Mouse (Mus musculus) bone marrow, adult 2 months (tissue): ENCODE results near the gene Gtf3c2. TPM values are rescaled to one million over a fixed set of nuclear protein-coding genes. Genes with fewer than 3 reads are reported as not detected.
A peak's percentile ranks its signal among the peaks of the same experiment; 100 is the strongest.

ENCODE experiments used
- H3K27ac ChIP-seq: fragments of 200-500 bp; 2 replicates; pipeline ENCODE4 v1.5.1; 2012; ENCODE audit warnings: low read depth, mild to moderate bottlenecking, control low read depth, inconsistent platforms, low read length; ENCODE audit not compliant: control insufficient read depth, poor library complexity, insufficient read depth
- H3K4me1 ChIP-seq: fragments of 200-500 bp; 2 replicates; pipeline ENCODE4 v1.6.1; 2011; ENCODE audit warnings: low read length; ENCODE audit not compliant: control insufficient read depth, insufficient read depth
- H3K4me3 ChIP-seq: fragments of 200-500 bp; replicated peaks from 2 replicates; pipeline ENCODE3; 2011; ENCODE audit warnings: mild to moderate bottlenecking, low read depth, low read length, control low read depth; ENCODE audit not compliant: control insufficient read depth
- CTCF ChIP-seq: fragments of 200-500 bp; IDR thresholded peaks from 2 replicates; pipeline ENCODE4 v1.5.1; 2011; ENCODE audit warnings: low read length, control low read depth; ENCODE audit not compliant: control insufficient read depth, insufficient read depth
- POLR2A ChIP-seq: fragments of 200-500 bp; IDR thresholded peaks from 2 replicates; pipeline ENCODE4 v1.6.1; 2011; ENCODE audit warnings: low read depth, mild to moderate bottlenecking, control low read depth, low read length, borderline replicate concordance; ENCODE audit not compliant: control insufficient read depth
- WGBS: fragments of 180-500 bp; shearing (Covaris S2); methylation state at CpG from one replicate; pipeline ENCODE4 v1.1.7; 2018; 5-methylcytosine and 5-hydroxymethylcytosine counted together
- polyA plus RNA-seq: library from polyadenylated mRNA; stranded (reverse); fragments of >200 nt; gene quantifications from 2 replicates; pipeline ENCODE4 v1.2.4, GENCODE M21; 2011; ENCODE audit warnings: low replicate concordance; ENCODE audit not compliant: missing spikeins, insufficient read depth, insufficient read length

Gene Gtf3c2
- polyA plus RNA-seq, 1 experiment = 67.3 TPM

DNA sequence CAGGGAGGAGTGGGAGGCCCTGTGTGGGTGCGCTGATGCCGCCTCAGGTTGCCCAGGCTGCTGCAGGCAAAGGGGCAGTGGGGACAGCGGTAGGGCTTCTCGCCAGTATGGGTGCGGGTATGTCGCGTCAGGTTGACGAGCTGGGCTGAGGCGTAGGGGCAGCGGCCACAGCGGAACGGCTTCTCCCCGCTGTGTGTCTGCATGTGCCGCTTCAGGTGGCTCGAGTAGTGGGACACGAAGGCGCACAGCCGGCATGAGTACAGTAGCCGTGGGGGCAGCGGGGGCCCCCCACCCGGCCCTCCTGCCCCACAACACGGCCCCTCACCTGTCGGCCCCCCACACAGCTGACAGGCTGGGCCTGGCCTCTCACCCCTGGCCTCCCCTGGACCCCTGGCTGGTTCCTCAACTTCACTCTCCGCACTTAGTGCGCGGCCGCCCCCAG is 20.4 kb upstream of the Gtf3c2 start:
- TF ChIP-seq POLR2A = peak; percentile 54; the same call in 1 of the 2 replicates
- TF ChIP-seq CTCF = no peak
- H3K4me1 ChIP-seq = no peaks in the 10 kb centered on the region
- no peak overlapping the region for H3K4me3 ChIP-seq
- no peak overlapping the region for H3K27ac ChIP-seq
- WGBS = 90% methylated on average over 27 of the region's 27 CpGs

DNA sequence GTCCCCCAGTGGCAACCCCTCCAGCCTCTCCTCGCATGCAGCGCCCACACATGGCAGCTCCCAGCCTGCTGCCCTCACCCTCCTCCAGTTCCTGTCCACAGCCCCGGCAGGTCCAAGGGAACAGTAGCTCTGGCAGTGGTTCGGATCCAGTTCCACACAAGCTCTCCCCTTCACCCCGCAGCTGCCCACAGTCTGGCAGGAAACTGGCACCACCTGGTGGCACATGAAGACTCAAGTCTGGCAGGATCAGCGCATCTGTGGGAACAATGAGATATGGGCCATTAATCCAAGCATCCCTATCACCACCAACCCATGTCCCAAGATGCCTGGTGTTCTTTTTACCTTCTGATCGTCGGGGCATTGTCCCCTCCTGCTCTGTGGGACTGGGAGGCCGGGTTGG is 19.9 kb upstream of the Gtf3c2 start:
- no peaks in the 10 kb centered on the region for H3K4me1 ChIP-seq
- 78% methylated on average over 9 of the region's 9 CpGs for WGBS
- no peak overlapping the region for H3K4me3 ChIP-seq
- TF ChIP-seq CTCF (no peak), POLR2A (no peak)
- no peak overlapping the region for H3K27ac ChIP-seq

- Histone ChIP-seq H3K4me1 (no peaks in the 10 kb centered on the region), H3K27ac (no peak overlapping the region)
- 91% methylated on average over 19 of the region's 19 CpGs for WGBS
Measured at GRCm38 (mm10) chr5:31199321-31199892, 19.5 kb upstream of the Gtf3c2 start.

GRCm38 (mm10) chr5:31198616-31199320 is 18.8 kb upstream of the Gtf3c2 start:
- H3K27ac ChIP-seq = no peak overlapping the region
- 79% methylated on average over 5 of the region's 5 CpGs for WGBS

More at GRCm38 (mm10) chr5:31199321-31199892, 19.5 kb upstream of the Gtf3c2 start:
- H3K4me3 ChIP-seq = no peak overlapping the region
- TF ChIP-seq CTCF = no peak
- TF ChIP-seq POLR2A = no peak; the same call in 1 of the 2 replicates

GRCm38 (mm10) chr5:31198170-31198569 is 18.2 kb upstream of the Gtf3c2 start:
- H3K4me1 ChIP-seq = no peaks in the 10 kb centered on the region
- 78% methylated on average over 9 of the region's 9 CpGs for WGBS
- TF ChIP-seq POLR2A (no peak), CTCF (no peak)
- no peak overlapping the region for H3K27ac ChIP-seq
- no peak overlapping the region for H3K4me3 ChIP-seq

More at GRCm38 (mm10) chr5:31198616-31199320, 18.8 kb upstream of the Gtf3c2 start:
- Histone ChIP-seq H3K4me1 (no peaks in the 10 kb centered on the region), H3K4me3 (no peak overlapping the region)
- TF ChIP-seq CTCF = no peak
- no peak for TF ChIP-seq POLR2A

DNA sequence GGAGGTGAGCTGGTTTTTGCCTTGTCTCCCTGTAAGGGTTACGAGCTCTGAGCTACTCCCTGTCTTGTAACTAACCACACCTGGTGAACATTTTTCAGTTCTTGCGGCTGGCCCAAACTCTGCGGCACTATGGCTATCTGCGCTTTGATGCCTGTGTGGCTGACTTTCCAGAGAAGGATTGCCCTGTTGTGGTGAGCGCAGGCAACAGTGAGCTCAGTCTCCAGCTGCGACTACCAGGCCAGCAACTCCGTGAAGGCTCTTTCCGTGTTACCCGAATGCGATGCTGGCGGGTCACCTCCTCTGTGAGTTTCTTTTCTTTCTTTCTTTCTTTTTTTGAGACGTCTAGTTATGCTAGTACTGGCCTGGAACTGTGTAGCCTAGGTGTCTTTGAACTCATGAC is 17.1 kb upstream of the Gtf3c2 start:
- 96% methylated on average over 12 of the region's 12 CpGs for WGBS
- H3K4me3 ChIP-seq = no peak overlapping the region
- no peak overlapping the region for H3K27ac ChIP-seq
- H3K4me1 ChIP-seq = no peaks in the 10 kb centered on the region
- TF ChIP-seq POLR2A = no peak
- no peak for TF ChIP-seq CTCF

DNA sequence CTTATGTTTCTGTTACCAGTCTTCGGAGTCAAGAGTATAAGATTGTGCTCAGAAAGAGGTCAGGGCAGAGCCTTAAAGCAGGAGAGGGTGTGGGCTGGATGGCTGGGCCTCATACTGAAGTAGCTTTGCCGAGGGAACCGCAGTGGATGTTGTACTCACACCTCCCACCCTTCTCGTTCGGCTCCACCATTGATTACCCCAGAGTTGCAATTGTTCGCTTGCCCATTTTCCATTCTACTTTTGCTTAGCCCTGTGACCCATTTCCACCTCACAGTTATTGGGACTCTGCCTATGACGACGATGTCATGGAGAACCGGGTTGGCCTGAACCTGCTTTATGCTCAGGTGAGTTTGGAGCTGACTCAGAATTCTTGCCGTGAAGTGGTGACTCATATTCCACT is 16.3 kb upstream of the Gtf3c2 start:
- TF ChIP-seq POLR2A = no peak
- TF ChIP-seq CTCF = no peak
- no peaks in the 10 kb centered on the region; the same call in 1 of the 2 replicates for H3K4me1 ChIP-seq
- no peak overlapping the region for H3K27ac ChIP-seq
- 93% methylated on average over 10 of the region's 10 CpGs for WGBS
- no peak overlapping the region for H3K4me3 ChIP-seq

DNA sequence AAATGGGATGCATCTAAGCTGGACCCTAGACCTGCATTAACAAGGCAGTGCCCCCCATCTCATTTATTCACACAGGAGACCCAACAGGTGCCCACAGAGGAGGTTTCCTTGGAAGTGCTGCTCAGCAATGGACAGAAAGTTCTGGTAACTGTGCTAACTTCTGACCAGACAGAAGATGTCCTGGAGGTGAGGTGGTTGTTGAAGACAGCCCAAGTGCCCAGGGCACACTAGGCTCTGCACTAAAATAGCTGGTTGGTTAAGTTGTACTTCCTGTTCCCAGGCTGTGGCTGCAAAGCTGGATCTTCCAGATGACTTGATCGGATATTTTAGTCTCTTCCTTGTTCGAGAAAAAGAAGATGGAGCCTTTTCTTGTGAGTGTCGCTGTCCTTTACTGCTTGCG is 15.7 kb upstream of the Gtf3c2 start:
- TF ChIP-seq CTCF = no peak
- TF ChIP-seq POLR2A = no peak
- Histone ChIP-seq H3K4me1 (no peaks in the 10 kb centered on the region; the same call in 1 of the 2 replicates), H3K4me3 (no peak overlapping the region), H3K27ac (no peak overlapping the region)
- WGBS = 90% methylated on average over 4 of the region's 4 CpGs
